Mouse (Mus musculus) embryonic stem cell, embryonic (primary cell): ENCODE measurements around the gene Hes7.

Experiments used
- CTCF ChIA-PET, 4 experiments: fragments of 300-600 bp in 2 of 4; fragments of 350-600 bp in 2 of 4; sonication (Branson Sonifier 250); formaldehyde crosslinking; loops; one replicate each; lab custom pipeline; 2022; ENCODE audit warnings: inconsistent platforms in 2 of 4; lab: Charles Lee
- POLR2A ChIA-PET, 4 experiments: fragments of 300-600 bp in 2 of 4; fragments of 350-600 bp in 2 of 4; sonication (Branson Sonifier 250); formaldehyde crosslinking; loops; one replicate each; lab custom pipeline; 2022; ENCODE audit warnings: antibody characterized with exemption in 4 of 4, inconsistent platforms in 1 of 4; lab: Charles Lee

Gene Hes7

GRCm38 (mm10) chr11:69120221-69121000, at the start of gene Hes7:
Gene Hes7, plus strand, starts transcription at chr11:69120404.
- CTCF ChIA-PET = interaction anchor here in 3 of 4 experiments (0.6 to 1.9 kb wide), 4 partner anchors 9 to 77 kb away, joined by 3 to 4 read pairs (median 4); partner anchors contain the start of gene Per1 (in 1 of the 3)
- POLR2A ChIA-PET = interaction anchor here in 3 of 4 experiments (0.6 to 19.2 kb wide), 22 partner anchors 9 to 221 kb away, joined by 3 to 269 read pairs (median 8); partner anchors contain the start of genes Borcs6 (in 2 of the 3), Per1 (in 2 of the 3) and Vamp2 (in 1 of the 3)

- POLR2A ChIA-PET = interaction anchor here in 3 of 4 experiments (0.6 to 13.3 kb wide), 22 partner anchors 7 to 63 kb away, joined by 3 to 547 read pairs (median 33); partner anchors contain the start of genes Borcs6 (in 3 of the 3), Per1 (in 3 of the 3), 9130213A22Rik (in 2 of the 3) and Vamp2 (in 2 of the 3)
- CTCF ChIA-PET = interaction anchor here in 1 of 4 experiments (0.6 kb wide), 1 partner anchor 22 kb away, joined by 3 read pairs; no protein-coding TSS in a partner anchor
Observed at GRCm38 (mm10) chr11:69070590-69071222, 49.5 kb upstream of the Hes7 start, which contains the start of gene Tmem107. Gene Tmem107, plus strand, starts transcription at chr11:69070806.

- ChIA-PET CTCF (interaction anchor here in 1 of 4 experiments (1.0 kb wide), 1 partner anchor 35 kb away, joined by 3 read pairs; no protein-coding TSS in a partner anchor), POLR2A (interaction anchor here in 3 of 4 experiments (0.6 to 13.3 kb wide), 25 partner anchors 8 to 159 kb away, joined by 3 to 547 read pairs (median 13); partner anchors contain the start of genes Borcs6 (in 3 of the 3), Per1 (in 3 of the 3), 9130213A22Rik (in 2 of the 3) and Vamp2 (in 2 of the 3))
Observed at GRCm38 (mm10) chr11:69071262-69071661, 48.9 kb upstream of the Hes7 start.

- ChIA-PET POLR2A (interaction anchor here (0.7 to 13.3 kb wide), 35 partner anchors 8 to 685 kb away, joined by 3 to 547 read pairs (median 15); partner anchors contain the start of genes 9130213A22Rik (in 3 of the 4), Borcs6 (in 3 of the 4), Hes7 (in 3 of the 4) and Per1 (in 3 of the 4)), CTCF (interaction anchor here in 1 of 4 experiments (1.0 kb wide), 1 partner anchor 36 kb away, joined by 3 read pairs; no protein-coding TSS in a partner anchor)
Observed at GRCm38 (mm10) chr11:69072234-69072633, 48.0 kb upstream of the Hes7 start.

- CTCF ChIA-PET = interaction anchor here in 2 of 4 experiments (0.7 to 1.3 kb wide), 3 partner anchors 14 to 48 kb away, joined by 3 to 6 read pairs (median 3); no protein-coding TSS in a partner anchor
- POLR2A ChIA-PET = interaction anchor here (0.6 to 13.3 kb wide), 146 partner anchors 8 to 943 kb away, joined by 3 to 547 read pairs (median 6); partner anchors contain the start of genes 9130213A22Rik (in 4 of the 4), Aloxe3 (in 4 of the 4), Borcs6 (in 4 of the 4) and Per1 (in 4 of the 4)
Observed at GRCm38 (mm10) chr11:69072666-69073064, 47.5 kb upstream of the Hes7 start.

- CTCF ChIA-PET = interaction anchor here in 3 of 4 experiments (0.7 to 1.3 kb wide), 7 partner anchors 14 to 296 kb away, joined by 3 to 6 read pairs (median 3); partner anchors contain the start of genes 9130213A22Rik (in 1 of the 3) and Chd3 (in 1 of the 3)
- POLR2A ChIA-PET = interaction anchor here (0.5 to 13.3 kb wide), 202 partner anchors 8 to 1241 kb away, joined by 3 to 547 read pairs (median 5); partner anchors contain the start of genes 9130213A22Rik (in 4 of the 4), Aloxe3 (in 4 of the 4), Borcs6 (in 4 of the 4) and Per1 (in 4 of the 4)
Observed at GRCm38 (mm10) chr11:69073065-69073888, 46.9 kb upstream of the Hes7 start.

- CTCF ChIA-PET = interaction anchor here in 2 of 4 experiments (1.0 to 1.2 kb wide), 2 partner anchors 18 to 38 kb away, joined by 3 to 4 read pairs; no protein-coding TSS in a partner anchor
- POLR2A ChIA-PET = interaction anchor here (0.5 to 13.3 kb wide), 186 partner anchors 7 to 1561 kb away, joined by 3 to 547 read pairs (median 5); partner anchors contain the start of genes 9130213A22Rik (in 4 of the 4), Aloxe3 (in 4 of the 4), Borcs6 (in 4 of the 4) and Per1 (in 4 of the 4)
Observed at GRCm38 (mm10) chr11:69073951-69074775, 46.0 kb upstream of the Hes7 start.

- POLR2A ChIA-PET = interaction anchor here in 3 of 4 experiments (0.6 to 13.3 kb wide), 27 partner anchors 11 to 1561 kb away, joined by 3 to 547 read pairs (median 25); partner anchors contain the start of genes 9130213A22Rik (in 3 of the 3), Borcs6 (in 3 of the 3), Hes7 (in 3 of the 3) and Per1 (in 3 of the 3)
- CTCF ChIA-PET = no interaction called here
Observed at GRCm38 (mm10) chr11:69074776-69075069, 45.5 kb upstream of the Hes7 start.

GRCm38 (mm10) chr11:69075764-69076479, 44.3 kb upstream of the Hes7 start:
- ChIA-PET POLR2A (interaction anchor here (0.6 to 13.3 kb wide), 18 partner anchors 9 to 115 kb away, joined by 3 to 547 read pairs (median 47); partner anchors contain the start of genes 9130213A22Rik (in 3 of the 4), Borcs6 (in 3 of the 4), Per1 (in 3 of the 4) and Hes7 (in 2 of the 4)), CTCF (interaction anchor here (0.6 to 1.4 kb wide), 6 partner anchors 9 to 878 kb away, joined by 3 to 7 read pairs (median 4); no protein-coding TSS in a partner anchor)

GRCm38 (mm10) chr11:69076572-69076971, 43.6 kb upstream of the Hes7 start:
- ChIA-PET POLR2A (interaction anchor here in 3 of 4 experiments (1.0 to 13.3 kb wide), 13 partner anchors 10 to 47 kb away, joined by 3 to 547 read pairs (median 94); partner anchors contain the start of genes 9130213A22Rik (in 3 of the 3), Per1 (in 3 of the 3), Borcs6 (in 2 of the 3) and Hes7 (in 2 of the 3)), CTCF (interaction anchor here in 2 of 4 experiments (1.0 to 1.4 kb wide), 2 partner anchors 9 to 16 kb away, joined by 3 to 5 read pairs; no protein-coding TSS in a partner anchor)

GRCm38 (mm10) chr11:69077316-69077715, 42.9 kb upstream of the Hes7 start:
- CTCF ChIA-PET = interaction anchor here in 1 of 4 experiments (0.8 to 0.9 kb wide), 2 partner anchors 10 to 49 kb away, joined by 3 to 4 read pairs; partner anchors contain the start of gene Aloxe3
- POLR2A ChIA-PET = interaction anchor here in 3 of 4 experiments (0.7 to 13.3 kb wide), 13 partner anchors 10 to 45 kb away, joined by 3 to 547 read pairs (median 8); partner anchors contain the start of genes Per1 (in 3 of the 3), 9130213A22Rik (in 2 of the 3), Borcs6 (in 2 of the 3) and Vamp2 (in 2 of the 3)

GRCm38 (mm10) chr11:69078041-69078440, 42.2 kb upstream of the Hes7 start:
- POLR2A ChIA-PET = interaction anchor here in 3 of 4 experiments (0.7 to 13.3 kb wide), 12 partner anchors 9 to 44 kb away, joined by 3 to 547 read pairs (median 12); partner anchors contain the start of genes Per1 (in 3 of the 3), Borcs6 (in 2 of the 3), Vamp2 (in 2 of the 3) and 9130213A22Rik (in 1 of the 3)
- CTCF ChIA-PET = interaction anchor here in 2 of 4 experiments (0.6 to 0.9 kb wide), 3 partner anchors 11 to 640 kb away, joined by 3 read pairs; no protein-coding TSS in a partner anchor

GRCm38 (mm10) chr11:69078805-69079438, 41.3 kb upstream of the Hes7 start:
- CTCF ChIA-PET = interaction anchor here in 3 of 4 experiments (0.6 to 1.7 kb wide), 5 partner anchors 12 to 175 kb away, joined by 3 to 6 read pairs (median 3); partner anchors contain the start of gene 9130213A22Rik (in 1 of the 3)
- POLR2A ChIA-PET = interaction anchor here in 3 of 4 experiments (0.6 to 13.3 kb wide), 24 partner anchors 7 to 935 kb away, joined by 3 to 547 read pairs (median 5); partner anchors contain the start of genes Borcs6 (in 2 of the 3), Per1 (in 2 of the 3), Vamp2 (in 2 of the 3) and 9130213A22Rik (in 1 of the 3)
